Mouse (Mus musculus): ENCODE measurements around the gene Scp2.

Gene Scp2

DNA sequence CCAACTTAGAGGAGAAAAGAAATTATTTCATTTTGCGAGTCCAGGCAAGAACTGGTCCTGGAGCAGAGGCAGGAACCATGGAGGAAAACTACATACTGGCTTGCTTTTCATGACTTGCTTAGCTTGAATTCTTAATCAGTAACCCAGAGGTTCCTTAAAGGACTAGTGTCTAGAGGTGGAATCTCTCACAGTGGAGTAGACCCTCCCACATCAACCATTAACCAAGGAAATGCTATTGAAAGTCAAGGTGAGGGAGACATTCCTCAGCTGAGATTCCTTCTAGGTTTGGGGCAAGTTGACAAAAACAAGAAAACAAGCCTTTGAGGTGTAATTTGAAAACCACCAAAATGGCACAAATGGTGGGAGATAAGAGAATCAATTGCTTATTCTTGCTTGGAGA lies at the start of gene Scp2:
Gene Scp2 (minus strand): TSS at position 119 of the 400 bp plus-strand sequence.
- TF ChIP-seq GATA4 (IDR thresholded peaks at IDR 0.05; ENCODE audit: insufficient replicate concordance, low read length), result no peak

DNA sequence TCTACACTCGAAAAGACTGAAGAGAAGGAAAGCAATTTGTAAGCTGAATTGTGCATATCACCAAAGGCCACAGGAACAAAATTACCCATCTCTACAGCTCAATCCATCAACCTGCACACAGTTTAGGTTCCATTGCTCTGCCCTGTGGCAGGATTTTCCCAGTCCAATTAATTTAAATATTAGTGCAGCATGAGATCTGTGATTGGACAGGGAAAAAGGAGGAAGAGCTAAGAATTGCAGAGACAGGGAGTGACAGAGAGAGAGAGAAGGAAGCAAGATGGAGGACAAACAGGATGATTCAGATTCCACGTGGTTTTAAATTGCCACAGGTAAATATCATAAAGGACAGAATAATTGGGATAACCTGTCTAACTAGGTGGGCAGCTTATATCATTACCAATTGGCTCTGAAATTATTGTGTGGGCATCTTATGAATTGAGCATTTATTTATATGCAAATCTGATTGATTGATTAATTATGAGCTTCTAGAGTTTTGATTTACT lies 48.1 kb upstream of the Scp2 start:
- no peak for TF ChIP-seq GATA4 (IDR thresholded peaks at IDR 0.05; ENCODE audit: insufficient replicate concordance, low read length)

DNA sequence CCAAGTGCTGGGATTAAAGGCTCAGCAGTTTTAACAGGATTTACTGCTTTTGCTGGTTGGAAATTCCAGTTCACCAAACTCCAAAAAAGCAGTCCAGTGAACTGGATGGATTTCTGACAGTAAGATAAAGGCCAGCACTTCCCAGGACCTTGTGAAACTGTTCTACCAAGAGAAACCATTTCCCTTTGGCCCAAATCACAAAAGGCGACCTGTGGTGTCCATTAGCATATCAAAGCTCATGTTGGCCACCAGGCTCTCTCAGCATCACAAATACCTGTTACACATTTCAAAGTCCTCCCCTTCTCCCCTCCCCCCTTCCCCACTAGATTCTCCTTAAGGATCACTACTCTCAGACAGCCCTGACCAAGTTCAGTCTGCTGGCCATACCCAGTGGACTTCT lies 37.5 kb upstream of the Scp2 start:
- TF ChIP-seq GATA4 (IDR thresholded peaks at IDR 0.05; ENCODE audit: insufficient replicate concordance, low read length), result no peak

DNA sequence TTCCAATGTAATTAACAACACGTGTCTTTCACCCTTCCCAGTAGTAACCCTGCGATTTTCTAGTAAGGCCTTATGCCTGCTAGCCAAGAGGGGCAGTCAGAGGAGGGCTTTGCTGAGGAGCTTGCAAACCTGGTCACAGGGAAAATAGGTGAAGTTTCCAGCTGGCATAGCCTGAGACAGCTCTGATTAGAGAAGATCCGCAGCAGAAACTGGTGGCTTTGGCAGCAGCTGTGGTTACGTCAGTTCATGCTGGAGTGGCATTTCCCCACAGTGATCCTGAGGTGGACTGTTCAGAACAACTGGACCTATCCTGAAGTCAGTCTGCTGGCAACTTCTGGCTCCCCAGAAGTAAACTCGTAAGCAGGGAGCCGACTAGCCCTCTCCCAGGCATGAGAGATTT lies 23.3 kb upstream of the Scp2 start:
- TF ChIP-seq GATA4 (IDR thresholded peaks at IDR 0.05; ENCODE audit: insufficient replicate concordance, low read length), result no peak

DNA sequence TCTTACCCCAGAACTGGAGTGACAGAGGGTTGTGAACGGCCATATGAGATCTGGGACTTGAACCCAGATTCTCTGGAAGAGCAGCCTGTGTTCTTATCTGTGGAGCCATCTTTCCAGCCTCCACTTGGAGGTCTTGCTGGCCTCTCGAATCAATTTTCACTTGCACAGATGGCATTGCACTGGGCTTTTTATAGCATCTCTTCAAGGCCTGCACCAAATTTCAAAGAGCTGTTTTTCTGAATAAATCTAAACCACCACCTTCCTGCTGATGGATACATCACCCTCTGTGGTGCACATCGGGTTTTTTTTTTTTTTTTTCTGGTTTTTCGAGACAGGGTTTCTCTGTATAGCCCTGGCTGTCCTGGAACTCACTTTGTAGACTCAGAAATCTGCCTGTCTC lies 22.1 kb upstream of the Scp2 start:
- TF ChIP-seq GATA4 (IDR thresholded peaks at IDR 0.05; ENCODE audit: insufficient replicate concordance, low read length), result no peak; the same call in 1 of the 2 replicates

DNA sequence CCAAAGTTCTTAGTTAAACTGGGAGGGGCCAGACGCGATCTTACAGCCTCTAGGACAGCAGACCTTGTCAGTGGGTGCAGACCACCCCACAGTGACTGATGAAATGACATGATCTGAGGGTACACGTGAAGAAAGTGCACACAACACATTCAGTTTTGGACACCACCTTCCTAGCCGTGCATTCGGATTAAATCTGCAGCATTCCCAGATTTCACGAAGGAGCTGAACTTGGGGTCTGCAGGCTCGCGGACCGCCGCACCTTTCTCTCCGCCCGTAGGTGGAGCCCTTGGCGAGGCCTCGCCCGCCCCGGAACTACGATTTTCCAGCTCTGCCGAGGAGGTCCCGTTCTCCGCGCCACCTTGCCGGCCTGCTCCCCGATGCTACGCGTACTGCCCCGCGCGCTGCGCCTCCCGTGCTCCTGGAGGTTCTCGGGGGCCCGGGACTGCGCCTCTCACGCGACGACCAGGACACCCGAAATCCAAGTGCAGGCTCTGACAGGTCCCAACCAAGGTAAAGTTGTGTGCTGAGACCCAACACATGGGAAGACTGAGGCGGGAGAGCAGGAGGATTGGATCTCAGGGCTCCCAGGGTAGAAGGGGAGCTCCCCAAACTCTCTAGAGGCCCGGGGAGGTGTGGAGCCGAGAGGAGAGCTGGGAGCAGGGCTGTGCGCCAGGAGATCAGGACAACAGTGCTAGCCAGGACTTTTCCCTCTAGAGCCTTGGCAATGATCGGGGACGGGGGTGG lies 20.5 kb upstream of the Scp2 start, which contains the start of gene Echdc2:
Gene Echdc2 (plus strand): TSS at position 286 of the 744 bp plus-strand sequence.
- no peak for TF ChIP-seq GATA4 (IDR thresholded peaks at IDR 0.05; ENCODE audit: insufficient replicate concordance, low read length)

DNA sequence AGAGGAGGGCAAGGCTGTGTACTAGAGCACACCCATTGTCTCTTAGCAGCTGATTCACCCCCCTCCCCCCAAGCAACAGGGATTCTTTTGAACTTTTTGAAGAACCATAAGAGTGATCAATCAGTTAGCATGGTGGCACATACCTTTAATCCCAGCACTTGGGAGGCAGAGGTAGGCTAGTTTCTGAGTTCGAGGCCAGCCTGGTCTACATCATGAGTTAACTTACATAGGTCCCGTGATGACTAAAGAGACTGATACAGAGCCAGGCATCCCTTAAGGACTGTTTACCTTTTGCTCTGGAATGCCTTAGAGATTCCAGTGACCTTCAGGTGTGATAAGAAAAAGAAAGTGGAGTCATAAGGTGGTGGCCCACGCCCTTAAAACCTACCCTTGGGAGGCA lies 18.5 kb upstream of the Scp2 start:
- no peak for TF ChIP-seq GATA4 (IDR thresholded peaks at IDR 0.05; ENCODE audit: insufficient replicate concordance, low read length)

DNA sequence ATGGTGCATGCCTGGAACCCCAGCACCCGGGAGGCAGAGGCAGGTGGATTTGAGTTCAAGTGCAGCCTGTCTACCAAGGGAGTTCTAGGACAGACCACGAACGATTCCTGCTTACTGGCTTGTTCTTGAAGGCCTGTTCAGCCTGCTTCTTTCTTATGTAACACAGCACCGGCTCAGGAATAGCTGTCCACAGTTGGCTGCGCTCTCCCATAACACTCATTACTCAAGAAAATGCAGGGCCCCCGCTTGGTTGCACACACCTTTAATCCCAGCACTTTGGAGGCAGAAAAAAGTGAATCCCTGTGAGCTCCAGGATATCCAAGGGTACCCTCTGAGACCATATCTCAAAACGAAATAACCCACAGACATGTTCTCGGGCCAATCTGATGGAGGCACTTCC lies 17.1 kb upstream of the Scp2 start:
- TF ChIP-seq GATA4 (IDR thresholded peaks at IDR 0.05; ENCODE audit: insufficient replicate concordance, low read length), result no peak

DNA sequence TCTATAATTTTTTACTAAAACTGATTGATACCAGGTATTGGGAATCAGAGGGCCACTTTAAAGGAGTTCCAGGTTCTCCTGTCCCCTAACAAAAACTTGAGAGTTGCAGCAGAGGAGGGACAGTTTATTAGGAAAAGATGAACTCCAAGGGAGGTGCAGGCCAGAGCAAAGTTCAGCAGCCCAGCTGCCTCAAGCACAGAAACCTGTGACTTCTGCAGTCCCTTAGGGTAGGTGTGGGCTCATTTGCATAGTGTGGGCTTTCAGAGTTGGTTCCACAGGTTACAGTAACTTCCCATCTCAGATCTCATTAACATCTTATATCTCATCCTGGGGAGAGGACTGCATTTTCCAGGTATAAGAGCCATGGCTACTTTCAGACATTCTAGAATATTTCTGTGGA lies 1.0 kb downstream of the Scp2 start:
- no peak for TF ChIP-seq GATA4 (IDR thresholded peaks at IDR 0.05; ENCODE audit: insufficient replicate concordance, low read length)

DNA sequence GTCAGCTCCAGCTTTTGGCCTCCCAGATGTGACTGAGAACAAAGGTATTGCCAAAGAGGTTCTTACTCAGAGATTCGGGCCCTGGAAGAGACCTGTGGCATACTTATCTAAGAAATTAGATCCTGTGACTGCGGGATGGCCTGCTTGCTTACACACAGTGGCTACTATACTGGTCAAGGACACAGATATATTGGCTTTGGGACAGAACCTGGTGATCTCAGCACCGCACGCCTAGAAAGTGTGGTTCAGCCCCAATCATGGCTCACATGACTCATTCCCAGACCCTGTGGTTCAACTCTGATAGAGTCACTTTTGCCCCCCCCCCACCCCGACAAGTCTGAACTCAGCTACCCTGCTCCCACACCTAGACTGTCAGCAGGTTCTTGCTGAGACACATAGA lies 7.9 kb downstream of the Scp2 start:
- no peak for TF ChIP-seq GATA4 (IDR thresholded peaks at IDR 0.05; ENCODE audit: insufficient replicate concordance, low read length)

DNA sequence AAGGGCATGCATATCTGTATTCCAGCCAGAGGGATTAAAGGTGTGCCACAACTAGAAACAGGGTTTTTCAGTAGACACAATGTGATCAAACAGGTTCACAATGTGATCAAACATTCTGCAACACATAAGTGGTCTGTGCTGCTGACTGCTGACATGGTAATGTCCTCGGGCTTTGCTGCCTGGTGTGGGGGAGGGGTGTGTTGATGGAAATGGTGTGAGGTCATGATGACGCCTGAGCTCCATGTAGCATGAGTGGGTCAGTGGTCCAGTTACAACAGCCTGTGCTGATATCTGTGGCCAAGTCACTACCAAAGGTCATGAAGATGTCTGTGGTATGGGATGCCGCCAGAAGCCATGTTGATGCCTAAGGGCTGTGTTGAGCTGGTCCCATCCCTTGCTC lies 14.3 kb downstream of the Scp2 start:
- no peak for TF ChIP-seq GATA4 (IDR thresholded peaks at IDR 0.05; ENCODE audit: insufficient replicate concordance, low read length)

DNA sequence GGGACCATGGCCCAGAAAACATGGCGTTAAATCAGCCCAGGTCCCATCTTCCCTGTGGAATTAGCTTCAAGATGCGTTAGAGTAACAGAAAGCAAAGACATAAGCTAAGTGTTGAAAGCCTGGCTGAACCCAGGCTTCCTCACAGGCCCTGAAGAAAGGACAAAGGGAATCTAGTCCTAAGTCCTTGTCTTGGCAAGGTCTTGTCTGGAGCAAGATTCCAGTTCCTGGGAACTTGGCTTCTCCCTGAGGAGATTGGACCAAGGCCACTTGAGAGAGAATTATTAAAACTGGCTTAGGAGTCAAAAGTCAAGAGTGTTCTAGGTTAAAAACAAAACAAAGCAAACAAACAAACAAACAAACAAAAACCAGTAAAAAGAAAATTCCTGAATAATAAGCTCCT lies 16.5 kb downstream of the Scp2 start:
- no peak for TF ChIP-seq GATA4 (IDR thresholded peaks at IDR 0.05; ENCODE audit: insufficient replicate concordance, low read length)

DNA sequence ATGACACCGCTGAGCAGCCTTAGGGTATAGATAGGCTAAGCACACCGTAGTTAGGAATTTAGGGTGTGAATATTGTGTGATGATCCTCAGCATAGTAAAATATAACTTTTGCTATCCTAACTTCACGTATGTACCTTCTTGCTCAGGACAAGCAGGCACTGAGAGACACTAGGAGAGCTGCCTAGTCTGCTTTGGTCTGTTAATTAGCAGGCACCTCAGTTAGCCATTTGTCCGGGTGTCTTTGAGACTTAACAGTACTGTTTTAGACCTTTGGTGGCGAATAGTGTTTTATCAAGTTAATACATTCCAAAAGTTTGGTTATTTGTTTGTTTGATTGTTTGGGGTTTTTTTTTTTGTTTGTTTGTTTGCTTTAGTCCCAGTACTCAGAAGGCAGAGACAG lies 17.3 kb downstream of the Scp2 start:
- TF ChIP-seq GATA4 (IDR thresholded peaks at IDR 0.05; ENCODE audit: insufficient replicate concordance, low read length), result no peak

DNA sequence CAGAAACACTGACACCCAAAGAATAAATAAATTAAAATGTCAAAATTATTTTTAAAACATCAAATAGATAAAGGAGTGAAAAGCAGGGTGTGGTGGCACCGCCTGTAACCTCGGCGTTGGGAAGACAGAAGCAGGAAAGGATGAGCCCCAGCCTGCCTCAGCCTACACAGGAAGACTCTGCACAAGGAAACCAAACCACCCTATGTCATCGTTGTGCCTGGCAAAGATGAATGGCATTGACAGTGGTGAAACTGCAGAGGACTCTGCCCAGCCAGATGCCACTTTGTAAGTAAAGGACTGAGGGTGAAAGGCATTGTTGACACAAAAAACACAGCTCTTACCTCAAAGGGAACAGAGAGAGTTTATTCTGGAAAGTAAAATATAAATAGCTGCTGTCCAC lies 18.5 kb downstream of the Scp2 start:
- no peak for TF ChIP-seq GATA4 (IDR thresholded peaks at IDR 0.05; ENCODE audit: insufficient replicate concordance, low read length)

DNA sequence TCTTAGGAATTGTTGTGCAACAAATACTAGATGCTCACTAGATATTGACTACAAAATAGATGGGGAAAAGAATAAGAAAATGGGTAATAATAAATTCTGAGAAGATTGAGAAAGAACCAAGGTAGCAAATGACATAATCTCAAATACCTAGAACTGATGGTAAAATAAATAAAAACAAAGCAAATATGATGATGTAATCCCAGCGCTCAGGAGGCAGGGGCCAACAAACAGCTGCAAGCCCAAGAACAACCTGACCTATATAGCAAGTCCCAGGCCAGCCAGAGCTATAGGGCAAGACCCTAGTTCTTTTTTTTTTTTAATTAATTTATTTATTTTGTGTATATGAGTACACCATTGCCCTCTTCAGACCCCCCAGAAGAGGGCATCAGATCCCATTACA lies 20.7 kb downstream of the Scp2 start:
- no peak for TF ChIP-seq GATA4 (IDR thresholded peaks at IDR 0.05; ENCODE audit: insufficient replicate concordance, low read length)

DNA sequence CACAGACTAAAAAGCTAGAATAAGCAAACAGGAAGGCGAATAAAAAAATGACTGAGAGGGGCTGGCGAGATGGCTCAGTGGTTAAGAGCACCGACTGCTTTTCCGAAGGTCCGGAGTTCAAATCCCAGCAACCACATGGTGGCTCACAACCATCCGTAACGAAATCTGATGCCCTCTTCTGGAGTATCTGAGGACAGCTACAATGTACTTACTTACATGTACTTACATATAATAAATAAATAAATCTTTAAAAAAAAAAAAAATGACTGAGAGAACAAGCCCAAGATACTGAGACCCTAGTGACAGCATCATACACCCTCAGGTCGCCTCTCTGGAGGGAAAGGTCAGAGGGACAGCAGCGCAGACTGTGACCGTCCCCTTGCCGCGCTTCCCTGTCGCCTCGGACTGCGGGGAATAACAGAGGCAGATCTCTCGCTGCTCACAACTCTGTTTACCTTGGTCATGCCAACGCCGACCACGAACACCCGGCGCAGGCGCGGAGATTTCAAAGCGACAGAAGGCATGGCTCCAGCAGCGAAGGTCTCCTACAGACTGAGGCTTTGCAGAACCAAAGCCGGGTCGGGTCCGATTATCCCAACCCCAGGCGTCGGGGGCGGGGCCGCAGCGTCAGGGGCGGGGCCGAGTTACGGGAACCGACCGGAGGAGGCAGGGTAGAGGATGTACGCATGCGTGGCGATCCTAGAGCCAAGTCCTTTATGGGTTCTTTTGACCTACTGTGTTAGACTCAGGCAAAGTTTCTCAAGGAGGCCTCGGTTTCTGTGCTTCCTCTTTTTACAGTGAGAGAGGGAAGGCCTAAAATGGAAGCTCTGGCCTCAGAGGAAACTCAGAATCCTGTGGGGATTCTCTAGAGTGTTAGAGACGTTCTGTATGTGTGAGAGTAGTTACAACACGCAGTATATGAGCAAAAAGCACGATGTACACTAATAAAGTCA lies 26.6 kb downstream of the Scp2 start:
- no peak for TF ChIP-seq GATA4 (IDR thresholded peaks at IDR 0.05; ENCODE audit: insufficient replicate concordance, low read length)
